Mouse (Mus musculus): ENCODE results near the gene Ubr7. TPM values are rescaled to one million over a fixed set of nuclear protein-coding genes. Genes with fewer than 3 reads are reported as not detected.

Gene Ubr7
- total RNA-seq (2012; rRNA removed): 47.8 and 48.8 TPM in 2 replicates
- total RNA-seq (2014; rRNA removed): 80.4 and 89.4 TPM in 2 replicates
- polyA plus RNA-seq (2012; ENCODE audit: insufficient read length, low read depth): 44.7 and 46.3 TPM in 2 replicates

GRCm38 (mm10) chr12:102757689-102758402 is at the start of gene Ubr7, which contains the start of the genes Gm28051 and Gon7:
Ubr7 (plus strand) TSS chr12:102757967.
Gm28051 (minus strand) TSS chr12:102757765.
Gon7 (minus strand) TSS chr12:102757803.
- peaks cover 72% of the 10 kb centered on the region for H3K79me2 ChIP-seq (replicated peaks; ENCODE audit: control insufficient read depth, extremely low read depth, insufficient read depth, poor library complexity, severe bottlenecking)
- H3K4me3 ChIP-seq (replicated peaks in 1 of 3; ENCODE audit: low read depth in 2 of 3, low read length in 2 of 3, poor library complexity in 1 of 3): peak within 1 kb of the TSS; percentile 84 to 97 (median 92)
- in situ Hi-C loops (cut with MboI; ENCODE audit: low pct_ligation_motif_present, low pct_unique_long_range_greater_than_20kb, low sequenced_read_pairs) (no loop called here), dilution Hi-C loops (cut with MboI; ENCODE audit: extremely low pct_ligation_motif_present, extremely low pct_unique_long_range_greater_than_20kb, low sequenced_read_pairs) (no loop called here)
- peak within 1 kb of the TSS; percentile 48 for H3K27ac ChIP-seq (ENCODE audit: insufficient read depth, low read depth)
- no peaks in the 10 kb centered on the region for H3K9me3 ChIP-seq (replicated peaks; ENCODE audit: low read length)
- H3K36me3 ChIP-seq (replicated peaks in 1 of 2; ENCODE audit: control insufficient read depth in 1 of 2, insufficient read depth in 1 of 2, low read length in 1 of 2): peaks cover 9 to 34% of the 10 kb centered on the region in 2 experiments
- peak within 1 kb of the TSS; percentile 95 for H3K4me2 ChIP-seq (ENCODE audit: insufficient read depth, low read depth, poor library complexity, severe bottlenecking)
- TF ChIP-seq ZC3H11A (IDR thresholded peaks at IDR 0.05; ENCODE audit: low read depth, low read length) (no peak), SIN3A (IDR thresholded peaks at IDR 0.05; ENCODE audit: low read length) (no peak; the same call in 1 of the 2 replicates), JUN (IDR thresholded peaks at IDR 0.05; ENCODE audit: insufficient read depth, low read depth, low read length) (no peak), ETS1 (conservative IDR thresholded peaks at IDR 0.05; ENCODE audit: low read depth, low read length) (no peak), MAZ (IDR thresholded peaks at IDR 0.05; ENCODE audit: low read depth, low read length) (peak; percentile 95), MYC (IDR thresholded peaks at IDR 0.05; ENCODE audit: low read depth, low read length) (no peak), ZMIZ1 (IDR thresholded peaks at IDR 0.05; ENCODE audit: low read depth, low read length) (peak; percentile 75), POLR2A (IDR thresholded peaks at IDR 0.05; ENCODE audit: low read depth, low read length) (peak; percentile 85), HCFC1 (IDR thresholded peaks at IDR 0.05; ENCODE audit: low read depth, low read length) (peak; percentile 92), NELFE (IDR thresholded peaks at IDR 0.05; ENCODE audit: low read depth, low read length) (peak; percentile 78), KAT2A (IDR thresholded peaks at IDR 0.05; ENCODE audit: insufficient replicate concordance, low read length) (peak; percentile 87; the same call in 1 of the 2 replicates), IRF4 (IDR thresholded peaks at IDR 0.05; ENCODE audit: low read depth, low read length) (peak; percentile 44; the same call in 1 of the 2 replicates), TCF12 (IDR thresholded peaks at IDR 0.05; ENCODE audit: low read depth, low read length) (peak; percentile 66), E2F4 (IDR thresholded peaks at IDR 0.05; ENCODE audit: insufficient replicate concordance, low read depth, low read length) (peak; percentile 78; the same call in 1 of the 2 replicates), ELF1 (IDR thresholded peaks at IDR 0.05; ENCODE audit: low read depth, low read length) (peak; percentile 96), MAX (IDR thresholded peaks at IDR 0.05; ENCODE audit: low read length) (peak; percentile 85), MXI1 (IDR thresholded peaks at IDR 0.05; ENCODE audit: low read depth, low read length) (peak; percentile 48; the same call in 1 of the 2 replicates), GABPA (IDR thresholded peaks at IDR 0.05; ENCODE audit: insufficient replicate concordance, low read depth, low read length) (no peak; the same call in 1 of the 2 replicates), CHD2 (IDR thresholded peaks at IDR 0.05; ENCODE audit: low read length) (peak; percentile 84), RCOR1 (conservative IDR thresholded peaks at IDR 0.05; ENCODE audit: low read depth, low read length) (peak; percentile 28; the same call in 1 of the 2 replicates)
- peak; percentile 98 for DNase-seq (ENCODE audit: extremely low read depth)
- peak within 1 kb of the TSS; percentile 89 for H3K9ac ChIP-seq (ENCODE audit: insufficient read depth, low read depth)
- H3K27me3 ChIP-seq (replicated peaks): no peaks in the 10 kb centered on the region
- H3K4me1 ChIP-seq (ENCODE audit: control insufficient read depth in 1 of 2, insufficient read depth in 2 of 2): peaks cover 4 to 51% of the 10 kb centered on the region in 2 experiments; a peak in 3 of 4 replicates

Measured in CH12.LX (cell line).